Mouse (Mus musculus) liver, embryonic 14.5 days (tissue): ENCODE measurements around the gene Abcc1.

Experiments
- CTCF ChIP-seq: IDR thresholded peaks from 2 replicates; pipeline ENCODE4 v1.5.1; 2016; ENCODE audit warnings: antibody characterized with exemption, low read depth, control low read depth
- EP300 ChIP-seq: IDR thresholded peaks from 2 replicates; pipeline ENCODE4 v1.6.1; 2016; ENCODE audit warnings: antibody characterized with exemption, low read depth

DNA sequence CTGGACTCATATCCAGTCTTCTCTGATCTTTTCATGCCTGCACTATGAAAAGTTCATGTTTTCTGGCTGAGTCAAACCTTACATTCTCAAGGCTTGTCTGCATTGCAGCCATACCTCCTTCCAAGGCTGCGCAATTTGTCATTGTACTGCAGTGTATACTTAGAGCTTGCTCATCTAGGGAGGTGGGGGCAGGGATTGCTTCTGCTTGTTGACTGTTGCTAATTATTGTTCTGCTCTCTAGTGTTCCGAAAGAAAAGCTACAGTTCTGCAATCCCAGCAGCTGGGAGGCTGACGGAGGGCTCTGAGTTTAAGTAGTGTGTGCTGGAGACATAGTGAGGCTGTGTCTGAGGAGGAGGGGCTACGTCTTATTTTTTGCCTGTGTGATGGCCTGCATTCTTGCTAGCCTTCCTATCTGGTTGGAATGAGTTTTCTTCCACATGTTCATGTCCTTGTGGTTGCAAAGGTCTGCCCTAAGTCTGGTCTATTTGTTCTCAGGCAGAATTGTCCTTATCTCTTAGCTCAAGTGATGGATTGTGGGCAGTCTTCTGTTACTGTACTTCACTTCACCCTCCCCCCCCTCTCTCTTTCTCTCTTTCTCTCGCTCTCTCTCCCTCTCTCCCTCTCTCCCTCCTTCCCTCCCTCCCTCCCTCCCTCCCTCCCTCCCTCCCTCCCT is 90.2 kb downstream of the Abcc1 start:
- TF ChIP-seq CTCF (no peak), EP300 (no peak)
